Mouse (Mus musculus) embryo, embryonic 11.5 days (tissue): ENCODE results near the gene Ptpro.
A peak's percentile ranks its signal among the peaks of the same experiment; 100 is the strongest.

Experiments used
- DNase-seq: peaks from one replicate; pipeline ENCODE4 v3.0.0-alpha.2; 2012; ENCODE audit warnings: low read depth, low spot score

The Ptpro gene

GRCm38 (mm10) chr6:137382546-137382945, 130.4 kb downstream of the Ptpro start:
- DNase-seq = no peak

DNA sequence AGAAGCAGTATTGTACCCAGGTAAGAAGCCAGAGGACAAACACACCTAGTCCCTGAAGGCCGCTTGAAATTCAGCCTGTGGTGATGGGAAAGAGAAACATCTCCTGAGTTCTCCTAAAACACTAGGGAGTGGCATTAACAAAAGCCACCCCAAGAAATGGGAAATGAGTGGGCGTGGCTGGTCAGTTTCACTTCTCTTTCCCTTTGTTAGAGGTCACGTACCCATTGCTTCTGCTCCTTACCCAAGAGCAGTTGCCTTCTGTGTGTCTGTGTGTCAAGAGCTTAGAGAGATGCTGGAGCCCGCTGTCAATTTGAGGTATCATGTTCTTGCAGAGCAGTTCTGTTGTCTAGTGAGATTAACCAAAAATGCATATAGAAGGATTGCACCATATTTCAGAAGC, 134.2 kb downstream of the Ptpro start:
- DNase-seq = no peak

GRCm38 (mm10) chr6:137386935-137387334, 134.8 kb downstream of the Ptpro start:
- no peak for DNase-seq

DNA sequence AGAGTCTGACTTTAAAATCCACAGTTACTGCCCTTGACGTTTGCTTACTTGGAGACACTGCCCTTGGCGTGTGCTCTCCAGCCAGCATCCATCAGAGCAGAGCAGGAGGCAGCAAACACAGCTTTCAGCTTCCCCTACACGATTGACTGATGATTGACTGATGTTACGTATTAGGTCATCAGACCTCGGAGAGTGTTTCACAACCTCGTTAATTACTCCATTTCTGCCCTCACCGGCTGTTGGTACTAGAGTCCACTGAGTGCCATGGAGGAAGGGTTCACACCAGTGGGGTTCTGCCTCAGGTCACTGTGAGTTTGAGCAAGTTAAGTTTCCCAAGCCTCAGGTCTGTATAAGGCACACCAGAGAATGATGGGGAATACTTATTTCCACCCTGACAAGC, 143.0 kb downstream of the Ptpro start:
- DNase-seq = no peak

GRCm38 (mm10) chr6:137396106-137396793, 144.1 kb downstream of the Ptpro start:
- no peak for DNase-seq

DNA sequence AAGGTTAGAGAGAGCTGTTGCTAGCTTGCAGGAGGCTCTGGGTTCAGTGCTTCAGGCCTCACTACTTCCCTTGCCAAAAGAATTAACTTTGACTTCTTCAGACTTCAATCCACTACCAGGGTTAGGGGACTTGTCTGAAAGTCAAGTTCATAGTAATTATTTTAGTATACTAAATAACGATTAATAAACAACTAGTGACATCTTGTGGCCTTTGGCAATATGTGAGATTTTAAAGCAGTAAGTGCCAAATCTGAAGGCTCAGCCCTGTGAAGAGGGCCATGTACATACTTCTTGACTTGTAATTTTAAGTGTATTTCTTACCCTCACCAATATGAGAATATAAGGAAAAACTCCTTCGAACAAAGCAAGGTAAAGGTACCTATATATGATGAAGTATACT, 145.2 kb downstream of the Ptpro start:
- no peak for DNase-seq

- no peak for DNase-seq
Measured at GRCm38 (mm10) chr6:137404196-137404595, 152.1 kb downstream of the Ptpro start.

GRCm38 (mm10) chr6:137405690-137406089, 153.6 kb downstream of the Ptpro start:
- DNase-seq = no peak

DNA sequence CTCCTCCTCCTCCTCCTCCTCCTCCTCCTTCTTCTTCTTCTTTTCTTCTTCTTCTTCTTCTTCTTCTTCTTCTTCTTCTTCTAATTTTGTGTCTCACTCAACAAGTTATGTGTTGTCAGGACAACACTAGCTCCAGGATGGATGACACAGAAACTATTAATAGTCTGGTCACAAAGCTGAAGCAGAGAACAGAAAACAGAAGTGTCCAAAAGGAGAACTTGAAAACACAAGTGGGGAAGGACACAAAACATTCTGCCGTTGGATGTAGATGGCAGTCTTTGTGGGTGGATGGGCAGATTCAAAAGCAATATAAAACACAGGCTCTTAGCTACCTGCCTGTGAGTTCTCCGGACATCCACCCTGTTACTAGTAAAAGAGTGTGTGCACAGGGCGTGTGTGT, 158.4 kb downstream of the Ptpro start:
- DNase-seq = no peak

GRCm38 (mm10) chr6:137411901-137412378, 159.8 kb downstream of the Ptpro start:
- no peak for DNase-seq

- DNase-seq = no peak
Measured at GRCm38 (mm10) chr6:137413045-137413444, 160.9 kb downstream of the Ptpro start.

DNA sequence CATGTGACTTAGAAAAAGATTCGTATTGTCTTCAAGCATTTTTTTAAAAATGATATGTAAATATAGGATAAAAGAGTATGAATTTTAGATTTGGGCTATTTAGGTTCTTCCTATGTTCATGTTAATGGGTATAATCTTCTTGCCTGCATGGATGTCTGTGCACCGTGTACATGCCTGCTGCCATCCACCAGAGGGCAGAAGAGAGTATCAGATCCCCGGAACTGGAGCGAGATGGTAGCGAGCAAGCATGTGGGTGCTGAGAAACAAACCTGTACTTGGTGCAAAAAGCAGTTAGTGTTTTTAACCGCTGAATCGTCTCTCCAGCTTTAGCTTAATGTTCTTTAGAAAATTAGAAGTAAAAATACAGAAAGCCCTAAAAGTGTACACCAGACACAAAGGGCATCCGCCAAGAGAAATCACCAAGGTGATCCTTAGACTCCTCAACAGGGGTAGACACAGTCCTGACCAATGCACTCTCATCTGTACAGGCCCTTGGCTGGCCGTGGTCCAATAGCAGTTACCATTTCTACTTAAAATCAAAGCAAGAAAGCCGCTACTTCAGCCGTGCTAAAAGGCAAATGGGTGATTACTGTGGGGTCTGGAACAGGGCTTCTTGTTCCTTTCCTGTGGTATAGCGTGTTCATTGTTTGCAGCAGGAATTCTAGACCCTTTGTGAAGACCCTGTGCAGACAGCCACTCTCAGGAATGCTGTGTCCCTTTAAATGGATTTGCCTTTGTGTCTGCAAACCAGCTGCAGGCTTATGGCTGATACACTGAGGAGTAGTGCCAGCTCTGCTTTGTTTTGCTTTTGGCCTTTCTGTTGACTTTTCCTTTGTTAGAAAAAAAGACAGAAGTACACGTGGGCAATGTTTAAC, 162.6 kb downstream of the Ptpro start:
- peak; percentile 30 for DNase-seq

DNA sequence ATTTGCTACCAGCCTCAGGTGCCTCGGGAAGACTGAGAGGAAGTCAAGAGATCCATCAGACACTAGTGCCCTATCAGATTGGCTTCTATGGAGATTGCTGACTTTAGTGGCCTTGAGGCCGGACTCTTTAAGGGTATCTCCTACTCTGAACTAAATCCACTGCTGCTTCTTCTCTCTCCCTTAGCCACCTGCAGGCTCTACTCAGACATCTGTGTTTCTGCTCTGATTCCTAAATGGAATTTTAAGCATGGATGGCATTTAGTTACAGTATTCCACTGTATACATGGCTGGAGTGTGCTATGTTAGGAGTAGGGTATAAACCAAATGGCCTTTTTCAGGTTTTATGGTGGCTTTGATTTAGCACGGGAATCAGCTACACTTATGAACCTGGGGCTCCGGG, 170.7 kb downstream of the Ptpro start:
- no peak for DNase-seq

DNA sequence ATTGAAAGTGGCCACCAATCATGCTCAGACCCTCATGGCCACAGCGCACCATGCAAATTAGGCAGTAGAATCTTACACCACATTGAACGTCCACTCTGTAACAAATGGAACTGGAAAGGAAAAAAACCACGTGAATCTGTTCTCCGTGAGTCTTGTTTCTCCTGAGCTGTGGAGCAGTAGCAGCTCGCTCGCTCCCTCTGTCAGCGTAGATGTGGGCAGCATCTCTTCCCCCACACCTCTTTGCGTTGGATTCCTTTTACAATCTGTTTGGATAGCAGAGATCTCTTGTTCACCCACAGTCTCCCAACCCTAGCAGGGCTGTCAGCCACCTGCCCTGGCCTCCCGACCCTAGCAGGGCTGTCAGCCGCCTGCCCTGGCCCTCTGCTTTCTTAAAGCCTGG, 171.7 kb downstream of the Ptpro start:
- DNase-seq = no peak

DNA sequence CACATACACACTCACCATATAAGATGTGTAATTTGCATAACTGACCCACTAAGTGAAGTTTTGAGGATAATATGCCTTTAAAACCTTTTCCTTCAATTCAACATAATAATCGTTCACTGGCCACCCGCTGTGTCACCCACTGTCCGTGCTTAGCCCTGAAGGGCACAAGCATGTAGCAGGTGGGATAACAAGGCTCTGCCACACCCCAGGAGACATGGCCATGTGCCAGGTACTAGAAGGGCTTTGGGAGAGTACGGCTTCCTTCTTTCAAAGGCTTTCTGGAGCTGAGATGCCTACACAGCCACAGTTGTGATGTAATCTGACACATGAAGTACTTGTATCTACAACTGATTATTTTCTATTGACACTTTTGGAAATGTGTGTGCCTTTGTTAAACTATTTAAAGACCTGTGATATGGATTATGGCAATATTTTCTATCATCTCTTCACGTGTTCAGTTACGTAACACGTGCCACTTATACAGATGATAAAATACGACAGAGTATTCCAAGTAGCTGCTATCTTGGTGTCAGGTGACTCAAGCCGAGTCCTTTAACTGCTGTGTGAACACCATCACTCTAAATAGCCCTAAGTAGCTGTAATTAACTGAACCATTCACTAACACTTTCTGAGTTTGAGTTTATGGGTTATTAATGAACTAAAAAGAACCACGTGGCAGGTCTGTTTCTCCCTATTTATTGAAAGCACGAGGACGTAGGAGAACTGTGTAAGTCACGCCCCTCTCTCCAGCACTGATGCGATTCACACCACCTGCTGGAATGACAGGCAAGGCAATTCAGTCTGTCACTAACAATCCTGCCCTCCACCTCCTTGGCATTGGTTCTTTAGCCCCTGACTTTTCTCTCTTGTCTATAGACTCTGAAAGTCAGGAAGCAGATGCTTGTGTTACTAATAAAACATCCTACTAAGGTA, 173.6 kb downstream of the Ptpro start:
- no peak for DNase-seq

DNA sequence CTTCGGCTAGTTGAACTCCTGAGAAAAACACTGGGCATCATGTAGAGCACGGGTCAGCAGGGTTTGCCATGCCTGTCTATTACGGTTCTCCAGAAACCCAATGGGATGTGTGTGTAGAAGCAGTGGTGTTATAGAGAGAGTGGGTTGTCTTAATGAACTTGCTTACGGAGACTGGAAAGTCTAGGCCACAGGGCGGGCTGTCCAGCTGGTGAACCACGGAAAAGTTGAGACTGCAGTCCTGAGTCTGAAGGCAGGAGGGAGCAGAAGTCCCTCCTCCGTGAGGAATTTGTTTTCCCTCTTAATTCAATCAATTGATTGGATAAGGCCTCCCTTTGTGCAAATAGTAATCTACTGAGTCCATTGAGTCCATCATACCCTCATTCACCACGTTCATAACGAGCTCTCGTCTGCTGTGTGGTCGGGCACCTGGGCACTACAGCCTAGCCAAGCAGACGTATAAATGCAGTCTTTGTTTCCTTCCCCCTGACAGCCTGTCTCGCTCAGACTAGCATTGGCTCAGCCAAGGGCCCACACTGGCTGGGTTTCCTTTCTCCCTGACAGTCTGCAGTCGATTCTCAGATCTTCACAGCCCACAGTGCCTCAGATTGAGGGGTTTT, 181.5 kb downstream of the Ptpro start:
- DNase-seq = no peak

DNA sequence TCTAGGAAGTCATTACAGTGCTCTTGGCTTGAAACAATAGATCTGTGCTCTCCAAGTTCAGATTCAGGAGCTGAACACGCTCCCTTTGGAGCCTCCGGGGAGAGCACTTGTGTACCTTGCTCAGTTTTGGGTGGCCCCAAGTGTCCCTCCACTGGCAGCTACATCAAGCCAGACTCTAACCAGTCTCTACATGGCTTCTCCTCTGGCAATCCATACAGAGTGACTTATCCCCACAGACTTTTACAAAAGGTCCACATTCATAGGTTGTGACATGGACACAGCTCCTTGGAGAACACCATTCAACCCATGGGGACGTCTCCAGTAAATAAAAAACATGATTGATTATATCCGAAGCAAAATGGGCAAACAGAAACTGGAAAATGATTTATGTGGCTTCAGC, 185.4 kb downstream of the Ptpro start:
- DNase-seq = no peak

- no peak for DNase-seq
Measured at GRCm38 (mm10) chr6:137437902-137438580, 185.9 kb downstream of the Ptpro start.

GRCm38 (mm10) chr6:137440559-137441486, 188.7 kb downstream of the Ptpro start:
- DNase-seq = no peak

DNA sequence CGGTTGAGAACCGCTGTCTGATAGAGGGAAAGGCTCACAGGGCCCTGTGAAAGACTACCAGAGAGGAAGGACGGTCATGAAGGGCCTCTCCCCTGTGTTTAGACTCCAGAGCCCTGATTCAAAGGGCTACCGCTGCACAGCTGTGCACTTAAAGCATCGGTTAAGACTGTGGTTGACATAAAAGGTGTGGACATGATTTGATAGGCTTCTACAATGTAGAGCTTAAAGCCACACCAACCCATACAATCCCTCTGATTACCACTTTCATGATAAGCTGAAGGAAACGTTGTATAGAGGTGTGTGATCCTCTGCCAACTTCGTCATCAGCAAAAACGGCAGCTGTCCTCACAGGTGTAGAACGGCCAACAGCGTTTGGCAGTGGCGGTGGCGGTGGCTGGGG, 191.0 kb downstream of the Ptpro start:
- no peak for DNase-seq
